Mouse (Mus musculus): ENCODE measurements at regions not wholly inside any gene's neighbourhood (a gene's known extent, or its start where the extent isn't known, plus 50 kb on each side); places are given as distances from the start of the nearest gene placed in this dataset.

- TF ChIP-seq CTCF (IDR thresholded peaks at IDR 0.05 in 2 of 3, conservative IDR thresholded peaks at IDR 0.05 in 1 of 3; ENCODE audit: control insufficient read depth in 1 of 3, insufficient read depth in 1 of 3, low read depth in 2 of 3, low read length in 3 of 3, poor library complexity in 1 of 3, severe bottlenecking in 1 of 3) = no peak
- TF ChIP-seq JUND (IDR thresholded peaks at IDR 0.05; ENCODE audit: low read depth, low read length) = no peak
- no peak for TF ChIP-seq HCFC1 (IDR thresholded peaks at IDR 0.05; ENCODE audit: low read depth, low read length)
- TF ChIP-seq POLR2A (IDR thresholded peaks at IDR 0.05; ENCODE audit: control insufficient read depth in 1 of 2, insufficient read depth in 1 of 2, low read depth in 1 of 2, low read length in 2 of 2, poor library complexity in 1 of 2) = no peak
- TF ChIP-seq RAD21 (IDR thresholded peaks at IDR 0.05; ENCODE audit: low read depth, low read length) = no peak
- no peak for TF ChIP-seq NELFE (IDR thresholded peaks at IDR 0.05; ENCODE audit: low read depth, low read length)
- TF ChIP-seq USF1 (IDR thresholded peaks at IDR 0.05; ENCODE audit: low read depth, low read length) = no peak
- no peak for TF ChIP-seq GABPA (IDR thresholded peaks at IDR 0.05; ENCODE audit: low read depth, low read length)
- TF ChIP-seq MEF2A (IDR thresholded peaks at IDR 0.05; ENCODE audit: extremely low read depth, insufficient replicate concordance, low read depth, low read length, poor library complexity, severe bottlenecking) = no peak
- no peak for TF ChIP-seq ZC3H11A (IDR thresholded peaks at IDR 0.05; ENCODE audit: low read depth, low read length)
- TF ChIP-seq CHD2 (IDR thresholded peaks at IDR 0.05; ENCODE audit: low read length) = no peak
- TF ChIP-seq TCF12 (IDR thresholded peaks at IDR 0.05; ENCODE audit: low read depth, low read length) = no peak
These were observed 2710.6 kb upstream of the Gm7489 start for GRCm38 (mm10) chr15:51173976-51174620.
